Mouse (Mus musculus) intestine, embryonic 14.5 days (tissue): ENCODE data around the gene Elof1. TPM values are rescaled to one million over a fixed set of nuclear protein-coding genes. Genes with fewer than 3 reads are reported as not detected.

ENCODE experiments used
- ATAC-seq: fragments of 200-750 bp; cut with Nextera tagmentation; replicated peaks from 2 replicates; pipeline ENCODE4 v1.8.0; 2017; ENCODE audit warnings: low read depth, moderate number of reproducible peaks, moderate TSS enrichment, moderate library complexity; ENCODE audit not compliant: low FRiP score, low TSS enrichment
- DNase-seq: peaks from one replicate; pipeline ENCODE4 v3.0.0-alpha.2; 2018; ENCODE audit warnings: low spot score
- H3K27ac ChIP-seq: fragments of 300-500 bp; sonication (generic); 2 replicates; pipeline ENCODE4 v1.5.1; 2014; ENCODE audit warnings: low read depth, mild to moderate bottlenecking, control low read depth
- H3K27me3 ChIP-seq: fragments of 300-500 bp; sonication (generic); replicated peaks from 2 replicates; pipeline ENCODE4 v1.6.1; 2014; ENCODE audit warnings: low read length, control low read depth; ENCODE audit not compliant: control insufficient read depth, insufficient read depth
- H3K36me3 ChIP-seq: fragments of 300-500 bp; sonication (generic); 2 replicates; pipeline ENCODE4 v1.6.1; 2014; ENCODE audit warnings: low read length, control low read depth; ENCODE audit not compliant: control insufficient read depth, insufficient read depth
- H3K4me1 ChIP-seq: fragments of 300-500 bp; sonication (generic); replicated peaks from 2 replicates; pipeline ENCODE4 v1.6.1; 2014; ENCODE audit warnings: low read length, control low read depth, mixed read lengths; ENCODE audit not compliant: control insufficient read depth, insufficient read depth
- H3K4me2 ChIP-seq: fragments of 300-500 bp; sonication (generic); 2 replicates; pipeline ENCODE4 v1.6.1; 2014; ENCODE audit warnings: low read length
- H3K4me3 ChIP-seq: fragments of 300-500 bp; sonication (generic); 2 replicates; pipeline ENCODE4 v1.5.1; 2014; ENCODE audit warnings: low read depth, low read length, control low read depth, mixed read lengths
- H3K9ac ChIP-seq: fragments of 300-500 bp; sonication (generic); 2 replicates; pipeline ENCODE4 v1.6.1; 2014; ENCODE audit warnings: mild to moderate bottlenecking, low read length
- H3K9me3 ChIP-seq: fragments of 300-500 bp; sonication (generic); 2 replicates; pipeline ENCODE4 v1.6.1; 2016; ENCODE audit warnings: low read length, control low read depth; ENCODE audit not compliant: control insufficient read depth
- WGBS: fragments of 180-500 bp; shearing (Covaris S2); extraction: QIAGEN DNeasy Blood & Tissue Kit; methylation state at CpG from one replicate; pipeline ENCODE4 v1.1.7; 2014; 5-methylcytosine and 5-hydroxymethylcytosine counted together
- polyA plus RNA-seq: library from polyadenylated mRNA; unstranded; fragments of >200 nt; fragmentation: Nextera tagmentation; extraction: Ambion mirVana; gene quantifications from 2 replicates; pipeline ENCODE4 v1.2.1, GENCODE M21; 2014

Gene Elof1
- polyA plus RNA-seq, 1 experiment from 2014 or later: 190 TPM

GRCm38 (mm10) chr9:22117754-22118456, 933 bp upstream of the Elof1 start:
- WGBS: 42% methylated on average over 10 of the region's 10 CpGs
- H3K27ac ChIP-seq: no peak overlapping the region
- DNase-seq (no peak), ATAC-seq (no peak)
- H3K4me3 ChIP-seq: peak overlapping the region; percentile 68
- H3K4me1 ChIP-seq: peaks cover 12% of the 10 kb centered on the region; the same call in 1 of the 2 replicates
- peak overlapping the region; percentile 95 for H3K4me2 ChIP-seq
- peaks cover 12% of the 10 kb centered on the region for H3K36me3 ChIP-seq
- no peaks in the 10 kb centered on the region for H3K27me3 ChIP-seq
- peak overlapping the region; percentile 79; the same call in 1 of the 2 replicates for H3K9ac ChIP-seq
- H3K9me3 ChIP-seq: no peaks in the 10 kb centered on the region

GRCm38 (mm10) chr9:22116086-22116485, 886 bp downstream of the Elof1 start:
- H3K27ac ChIP-seq: no peak overlapping the region
- no peak for DNase-seq
- no peaks in the 10 kb centered on the region for H3K9me3 ChIP-seq
- peak overlapping the region; percentile 68 for H3K4me3 ChIP-seq
- peaks cover 12% of the 10 kb centered on the region; the same call in 1 of the 2 replicates for H3K4me1 ChIP-seq
- peaks cover 29% of the 10 kb centered on the region for H3K36me3 ChIP-seq
- ATAC-seq: no peak
- H3K9ac ChIP-seq: peak overlapping the region; percentile 79
- H3K4me2 ChIP-seq: peak overlapping the region; percentile 95
- 24% methylated on average over 15 of the region's 15 CpGs for WGBS
- no peaks in the 10 kb centered on the region for H3K27me3 ChIP-seq

- ATAC-seq (no peak), DNase-seq (no peak)
- H3K4me2 ChIP-seq: peak overlapping the region; percentile 95
- H3K36me3 ChIP-seq: peaks cover 33% of the 10 kb centered on the region
- H3K9ac ChIP-seq: peak overlapping the region; percentile 79
- no peak overlapping the region for H3K27ac ChIP-seq
- whole genome bisulfite sequencing: 87% methylated on average over 4 of the region's 4 CpGs
- H3K4me3 ChIP-seq: peak overlapping the region; percentile 68
- H3K27me3 ChIP-seq: no peaks in the 10 kb centered on the region
- H3K9me3 ChIP-seq: no peaks in the 10 kb centered on the region
- H3K4me1 ChIP-seq: peaks cover 12% of the 10 kb centered on the region; the same call in 1 of the 2 replicates
Observed at GRCm38 (mm10) chr9:22115635-22116034, 1.3 kb downstream of the Elof1 start.

GRCm38 (mm10) chr9:22108194-22108593, 8.8 kb downstream of the Elof1 start:
- Histone ChIP-seq H3K4me2 (no peak overlapping the region), H3K9ac (no peak overlapping the region), H3K27me3 (no peaks in the 10 kb centered on the region), H3K9me3 (no peaks in the 10 kb centered on the region), H3K27ac (no peak overlapping the region), H3K4me3 (no peak overlapping the region), H3K4me1 (no peaks in the 10 kb centered on the region), H3K36me3 (peaks cover 42% of the 10 kb centered on the region)
- no peak for ATAC-seq
- no peak for DNase-seq
- 89% methylated on average over 9 of the region's 9 CpGs for WGBS

- WGBS: 2% methylated on average over 18 of the region's 18 CpGs
- H3K27me3 ChIP-seq: peaks cover 20% of the 10 kb centered on the region
- peaks cover 8% of the 10 kb centered on the region; the same call in 1 of the 2 replicates for H3K4me1 ChIP-seq
- peak overlapping the region; percentile 40 for H3K9ac ChIP-seq
- peak overlapping the region; percentile 29 for H3K4me3 ChIP-seq
- peak; percentile 61 for ATAC-seq
- peak; percentile 67 for DNase-seq
- H3K9me3 ChIP-seq: no peaks in the 10 kb centered on the region
- H3K4me2 ChIP-seq: peak overlapping the region; percentile 33
- peak overlapping the region; percentile 77 for H3K27ac ChIP-seq
- no peaks in the 10 kb centered on the region; the same call in 1 of the 2 replicates for H3K36me3 ChIP-seq
Observed at GRCm38 (mm10) chr9:22099922-22100321, 17.1 kb downstream of the Elof1 start.

- ATAC-seq: 0 out of 2 replicates have a peak, but pooled peaks have one; percentile 16
- peaks cover 20% of the 10 kb centered on the region for H3K27me3 ChIP-seq
- H3K36me3 ChIP-seq: no peaks in the 10 kb centered on the region; the same call in 1 of the 2 replicates
- peak within 1 kb of the TSS; percentile 29 for H3K4me3 ChIP-seq
- WGBS: 6% methylated on average over 14 of the region's 14 CpGs
- H3K9me3 ChIP-seq: no peaks in the 10 kb centered on the region
- H3K27ac ChIP-seq: peak within 1 kb of the TSS; percentile 77
- H3K4me2 ChIP-seq: peak within 1 kb of the TSS; percentile 33
- DNase-seq: no peak
- peaks cover 8% of the 10 kb centered on the region; the same call in 1 of the 2 replicates for H3K4me1 ChIP-seq
- H3K9ac ChIP-seq: peak within 1 kb of the TSS; percentile 40
Observed at GRCm38 (mm10) chr9:22098993-22099696, 17.8 kb downstream of the Elof1 start, which contains the start of gene Cnn1. Gene Cnn1 (plus strand): TSS chr9:22099216.

- DNase-seq (peak; percentile 89), ATAC-seq (peak; percentile 66)
- peaks cover 20% of the 10 kb centered on the region for H3K27me3 ChIP-seq
- H3K9ac ChIP-seq: peak overlapping the region; percentile 17; the same call in 1 of the 2 replicates
- WGBS: under 1% methylated on average over 24 of the region's 24 CpGs
- H3K4me3 ChIP-seq: peak overlapping the region; percentile 21; the same call in 1 of the 2 replicates
- H3K4me1 ChIP-seq: peaks cover 8% of the 10 kb centered on the region; the same call in 1 of the 2 replicates
- H3K4me2 ChIP-seq: peak overlapping the region; percentile 49
- no peaks in the 10 kb centered on the region for H3K9me3 ChIP-seq
- H3K27ac ChIP-seq: no peak overlapping the region
- H3K36me3 ChIP-seq: no peaks in the 10 kb centered on the region
Observed at GRCm38 (mm10) chr9:22095854-22096307, 21.1 kb downstream of the Elof1 start.

- no peak for ATAC-seq
- Histone ChIP-seq H3K4me2 (no peak overlapping the region), H3K27ac (no peak overlapping the region), H3K9ac (no peak overlapping the region), H3K36me3 (no peaks in the 10 kb centered on the region), H3K4me1 (no peaks in the 10 kb centered on the region), H3K9me3 (no peaks in the 10 kb centered on the region), H3K4me3 (no peak overlapping the region), H3K27me3 (0 out of 2 replicates have a peak, but pooled peaks cover 1% of the 10 kb centered on the region)
- 84% methylated on average over 6 of the region's 6 CpGs for WGBS
- no peak for DNase-seq
Observed at GRCm38 (mm10) chr9:22092746-22093145, 24.2 kb downstream of the Elof1 start.
